Mouse (Mus musculus): ENCODE measurements around the gene Cmtr1.
A peak's percentile ranks its signal among the peaks of the same experiment; 100 is the strongest.

Cmtr1 gene

DNA sequence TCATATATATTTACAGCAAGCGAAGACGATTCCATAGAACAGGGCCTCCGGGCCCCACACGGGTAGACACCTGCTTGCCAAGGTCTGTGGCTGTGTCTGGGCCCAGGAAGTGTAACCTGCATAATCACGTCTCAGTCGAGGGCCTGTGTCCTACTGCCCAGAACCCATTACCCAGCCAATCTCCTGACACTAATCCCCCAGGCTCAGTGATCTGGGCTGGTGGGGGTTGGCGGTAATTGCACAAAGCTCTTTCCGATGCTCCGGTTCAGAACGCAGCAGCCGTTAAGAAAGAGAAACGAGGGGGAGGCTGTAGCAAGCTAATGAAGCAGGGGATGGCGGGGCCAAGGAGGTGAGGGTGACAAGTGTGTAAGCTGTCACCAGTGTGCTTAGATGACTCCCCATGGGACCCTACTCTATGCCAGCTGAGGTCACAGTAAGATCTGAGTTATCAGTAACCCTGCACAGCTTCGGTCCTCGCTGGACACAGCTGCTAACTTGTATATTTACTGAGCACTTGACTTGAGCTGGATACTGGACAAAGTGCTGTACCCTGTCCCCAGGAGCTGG, 76.1 kb downstream of the Cmtr1 start:
- no peak for DNase-seq (ENCODE audit: inconsistent ontology term)

DNA sequence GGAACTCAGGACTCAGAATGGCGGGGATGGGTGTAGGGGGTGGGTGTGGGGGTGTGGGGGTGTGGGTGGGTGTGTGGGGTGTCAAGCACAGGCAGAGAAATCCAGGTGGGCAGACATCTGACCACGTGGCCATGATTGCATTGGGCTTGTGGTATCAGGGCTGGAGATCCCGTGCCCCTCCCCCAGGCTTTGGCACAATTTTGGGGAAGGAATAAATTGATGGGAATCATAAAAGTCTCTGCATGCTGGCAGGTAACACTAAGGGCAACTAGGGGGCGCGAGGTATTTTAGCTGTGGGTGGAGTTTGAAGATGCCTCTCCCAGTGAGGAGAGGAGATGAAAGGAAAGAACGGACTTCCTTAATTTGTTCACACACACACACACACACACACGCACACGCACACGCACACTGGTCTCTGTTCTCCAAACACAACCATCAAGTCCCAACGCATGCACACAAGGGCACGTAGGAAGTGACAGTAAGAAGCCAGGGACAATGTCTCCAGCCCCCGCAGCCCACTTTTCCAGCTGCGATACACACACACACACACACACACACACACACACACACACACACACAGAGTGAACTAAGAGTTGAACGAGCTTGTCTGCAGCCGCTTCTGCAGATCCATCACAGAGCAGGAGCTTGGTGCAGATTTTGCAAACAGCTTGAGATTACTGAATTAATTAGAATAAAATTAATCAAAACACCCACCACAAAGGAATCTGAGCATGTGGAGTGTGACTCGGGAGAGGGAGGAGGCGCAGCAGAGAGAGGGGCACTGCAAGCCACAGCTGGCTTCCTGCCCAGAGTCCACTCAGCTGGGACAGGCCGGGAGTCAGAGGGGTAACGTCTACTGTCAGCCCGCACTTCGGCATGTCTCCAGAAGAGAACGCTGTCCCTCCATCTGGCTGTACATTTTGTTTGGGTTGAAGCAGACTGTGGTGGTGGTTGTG, 77.7 kb downstream of the Cmtr1 start:
- DNase-seq (ENCODE audit: inconsistent ontology term), result peak; percentile 89

GRCm38 (mm10) chr17:29747466-29747865, 87.1 kb downstream of the Cmtr1 start:
- no peak for DNase-seq (ENCODE audit: inconsistent ontology term)

DNA sequence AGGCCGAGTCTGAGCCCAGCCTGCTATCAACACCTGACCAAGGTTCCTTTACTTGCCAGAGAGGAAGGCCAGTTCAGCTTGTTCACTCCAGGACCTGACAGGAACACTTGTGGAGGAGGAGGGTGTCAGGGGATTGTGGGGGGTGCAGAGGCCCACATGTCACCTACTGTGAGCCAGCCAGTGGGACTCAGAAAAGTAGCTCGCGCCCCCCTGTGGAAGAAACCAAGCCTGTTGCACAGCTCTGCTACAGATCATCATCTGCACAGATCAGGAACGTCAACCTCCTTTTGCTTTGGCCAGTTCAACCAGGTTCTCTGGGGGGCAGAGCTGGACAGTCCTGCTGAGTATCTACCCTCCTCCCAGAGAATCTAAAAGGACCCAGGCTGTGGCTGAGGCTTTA, 94.1 kb downstream of the Cmtr1 start:
- no peak for DNase-seq (ENCODE audit: inconsistent ontology term)
